Mouse (Mus musculus) MEL (cell line): ENCODE measurements around the gene Micall1. TPM values are rescaled to one million over a fixed set of nuclear protein-coding genes. Genes with fewer than 3 reads are reported as not detected.

Experiments
- DNase-seq: peaks from one replicate; pipeline ENCODE4 v3.0.0; 2011; ENCODE audit warnings: low read depth, low spot score
- H3K27ac ChIP-seq: 2 replicates; pipeline ENCODE4 v1.5.1; 2012; ENCODE audit warnings: low read depth, mild to moderate bottlenecking, control low read depth, low read length, moderate library complexity; ENCODE audit not compliant: control insufficient read depth
- H3K27me3 ChIP-seq, 2 experiments: fragments of 150-350 bp in 1 of 2; sonication (generic) in 1 of 2; 2 replicates each; pipeline ENCODE4 v1.6.1; 2012; ENCODE audit warnings: low read length in 2 of 2, mild to moderate bottlenecking in 2 of 2, improper control_type of control experiment in 1 of 2, moderate library complexity in 1 of 2; ENCODE audit not compliant: insufficient read depth in 2 of 2, control insufficient read depth in 1 of 2
- H3K36me3 ChIP-seq, 2 experiments: 2 replicates each; pipeline ENCODE4 v1.6.1; 2012 to 2014; ENCODE audit warnings: low read length in 2 of 2, improper control_type of control experiment in 1 of 2, inconsistent platforms in 1 of 2, mild to moderate bottlenecking in 1 of 2; ENCODE audit not compliant: insufficient read depth in 2 of 2, control insufficient read depth in 1 of 2
- H3K4me1 ChIP-seq, 2 experiments: fragments of 150-350 bp in 1 of 2; sonication (generic) in 1 of 2; 2 replicates each; pipeline ENCODE4 v1.6.1; 2012; ENCODE audit warnings: low read length in 2 of 2, improper control_type of control experiment in 1 of 2, mild to moderate bottlenecking in 1 of 2; ENCODE audit not compliant: insufficient read depth in 2 of 2, control insufficient read depth in 1 of 2
- H3K4me3 ChIP-seq, 2 experiments: fragments of 150-350 bp in 1 of 2; sonication (generic) in 1 of 2; 2 replicates each; pipeline ENCODE4 v1.5.1; 2012; ENCODE audit warnings: low read depth in 2 of 2, low read length in 2 of 2, mild to moderate bottlenecking in 2 of 2, moderate library complexity in 2 of 2, control low read depth in 1 of 2, improper control_type of control experiment in 1 of 2; ENCODE audit not compliant: control insufficient read depth in 1 of 2, insufficient read depth in 1 of 2
- H3K79me2 ChIP-seq: 2 replicates; pipeline ENCODE4 v1.6.1; 2012; ENCODE audit warnings: mild to moderate bottlenecking, low read length, moderate library complexity; ENCODE audit not compliant: control insufficient read depth, poor library complexity, insufficient read depth
- H3K9ac ChIP-seq: 2 replicates; pipeline ENCODE4 v1.6.1; 2012; ENCODE audit warnings: low read depth, mild to moderate bottlenecking, control low read depth, low read length, moderate library complexity; ENCODE audit not compliant: control insufficient read depth, poor library complexity, severe bottlenecking
- H3K9me3 ChIP-seq: fragments of 150-350 bp; sonication (generic); replicated peaks from 2 replicates; pipeline ENCODE4 v1.6.1; 2012; ENCODE audit warnings: mild to moderate bottlenecking, low read length, improper control_type of control experiment, moderate library complexity; ENCODE audit not compliant: insufficient read depth
- BHLHE40 ChIP-seq: IDR thresholded peaks from 2 replicates; pipeline ENCODE4 v1.6.1; 2012; ENCODE audit warnings: low read depth, mild to moderate bottlenecking, inconsistent platforms, low read length, improper control_type of control experiment, borderline replicate concordance
- CHD2 ChIP-seq: IDR thresholded peaks from 2 replicates; pipeline ENCODE4 v1.6.1; 2011; ENCODE audit warnings: low read length, improper control_type of control experiment
- E2F4 ChIP-seq: IDR thresholded peaks from 2 replicates; pipeline ENCODE4 v1.6.1; 2011; ENCODE audit warnings: low read depth, low read length, improper control_type of control experiment, borderline replicate concordance
- ELF1 ChIP-seq: IDR thresholded peaks from 2 replicates; pipeline ENCODE4 v1.6.1; 2014; ENCODE audit warnings: low read depth, mild to moderate bottlenecking, inconsistent platforms, low read length, improper control_type of control experiment, moderate library complexity
- EP300 ChIP-seq, 2 experiments: IDR thresholded peaks; 2 replicates each; pipeline ENCODE4 v1.6.1; 2011; ENCODE audit warnings: improper control_type of control experiment in 2 of 2, low read length in 2 of 2, low read depth in 1 of 2, mild to moderate bottlenecking in 1 of 2
- HCFC1 ChIP-seq: IDR thresholded peaks from 2 replicates; pipeline ENCODE4 v1.6.1; 2012; ENCODE audit warnings: low read depth, mild to moderate bottlenecking, inconsistent platforms, low read length, improper control_type of control experiment, moderate library complexity
- JUND ChIP-seq: IDR thresholded peaks from 2 replicates; pipeline ENCODE4 v1.6.1; 2011; ENCODE audit warnings: low read depth, mild to moderate bottlenecking, improper control_type of control experiment, low read length
- MAZ ChIP-seq: IDR thresholded peaks from 2 replicates; pipeline ENCODE4 v1.6.1; 2012; ENCODE audit warnings: low read depth, mild to moderate bottlenecking, inconsistent platforms, low read length, improper control_type of control experiment
- MEF2A ChIP-seq: IDR thresholded peaks from 2 replicates; pipeline ENCODE4 v1.6.1; 2014; ENCODE audit warnings: low read depth, mild to moderate bottlenecking, inconsistent platforms, low read length, improper control_type of control experiment; ENCODE audit not compliant: poor library complexity, insufficient replicate concordance, severe bottlenecking; ENCODE audit errors: extremely low read depth
- MYC ChIP-seq: IDR thresholded peaks from 2 replicates; pipeline ENCODE4 v1.6.1; 2011; ENCODE audit warnings: low read depth, mild to moderate bottlenecking, low read length, improper control_type of control experiment, moderate library complexity
- NELFE ChIP-seq: IDR thresholded peaks from 2 replicates; pipeline ENCODE4 v1.6.1; 2011; ENCODE audit warnings: low read depth, low read length, improper control_type of control experiment
- NRF1 ChIP-seq: IDR thresholded peaks from 2 replicates; pipeline ENCODE4 v1.6.1; 2014; ENCODE audit warnings: low read depth, mild to moderate bottlenecking, inconsistent platforms, low read length, improper control_type of control experiment, moderate library complexity; ENCODE audit not compliant: poor library complexity, insufficient read depth, severe bottlenecking
- POLR2AphosphoS2 ChIP-seq: IDR thresholded peaks from 2 replicates; pipeline ENCODE4 v1.6.1; 2011; ENCODE audit warnings: low read length, improper control_type of control experiment
- SIN3A ChIP-seq: IDR thresholded peaks from 2 replicates; pipeline ENCODE4 v1.6.1; 2012; ENCODE audit warnings: low read length, improper control_type of control experiment, inconsistent platforms
- USF1 ChIP-seq: IDR thresholded peaks from 2 replicates; pipeline ENCODE4 v1.6.1; 2014; ENCODE audit warnings: low read depth, mild to moderate bottlenecking, inconsistent platforms, low read length, improper control_type of control experiment, moderate library complexity
- USF2 ChIP-seq, 2 experiments: IDR thresholded peaks; 2 replicates each; pipeline ENCODE4 v1.6.1; 2011 to 2012; ENCODE audit warnings: improper control_type of control experiment in 2 of 2, low read length in 2 of 2, borderline replicate concordance in 1 of 2, inconsistent platforms in 1 of 2, low read depth in 1 of 2, mild to moderate bottlenecking in 1 of 2; ENCODE audit not compliant: insufficient read depth in 1 of 2
- polyA plus RNA-seq, 2 experiments: library from polyadenylated mRNA; stranded (reverse) in 1 of 2; unstranded in 1 of 2; fragments of >175 nt in 1 of 2; fragments of >200 nt in 1 of 2; gene quantifications; 2 replicates each; pipeline versions ENCODE4 v1.2.1 to v1.2.4; 2012; ENCODE audit warnings: low replicate concordance in 2 of 2, low read depth in 1 of 2; ENCODE audit not compliant: insufficient read length in 2 of 2, insufficient read depth in 1 of 2, missing spikeins in 1 of 2
- total RNA-seq: library from RNA; depleted of rRNA; stranded (reverse); fragments of 300-350 nt; gene quantifications from 2 replicates; pipeline ENCODE4 v1.2.3, GENCODE M21; 2012

Micall1 gene
- total and polyA plus RNA-seq, 3 experiments = 4.8 to 13.5 TPM; not detected in 1

DNA sequence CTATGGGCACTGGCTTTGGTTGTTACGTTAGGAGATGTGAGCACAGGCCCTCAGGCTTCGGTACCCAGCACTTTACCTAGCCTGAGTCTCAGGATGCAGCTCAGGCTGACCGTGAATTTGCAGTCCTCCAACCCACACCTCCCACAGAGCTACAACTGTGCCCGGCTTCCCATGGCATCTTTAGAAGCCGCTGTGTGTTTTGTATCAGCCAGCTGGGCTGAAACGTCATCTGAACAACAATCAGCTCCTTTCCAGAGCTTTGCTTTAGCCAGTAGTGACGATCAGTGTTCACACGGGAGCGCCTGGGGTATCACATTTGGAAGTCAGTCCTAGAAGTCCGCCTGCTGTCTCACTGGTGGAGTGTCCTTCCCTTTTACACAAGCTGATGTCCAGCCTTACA, 5.4 kb upstream of the Micall1 start:
- Histone ChIP-seq H3K79me2 (no peaks in the 10 kb centered on the region), H3K9ac (no peak overlapping the region), H3K9me3 (no peaks in the 10 kb centered on the region), H3K27ac (no peak overlapping the region), H3K36me3 (0 out of 4 replicates have a peak, but pooled peaks cover 0 to 3% of the 10 kb centered on the region in 2 experiments), H3K4me1 (peaks cover 0 to 2% of the 10 kb centered on the region in 2 experiments; a peak in 1 of 4 replicates), H3K4me3 (no peak overlapping the region), H3K27me3 (no peaks in the 10 kb centered on the region)
- DNase-seq = no peak
- TF ChIP-seq SIN3A (no peak), ELF1 (no peak), BHLHE40 (no peak), EP300 (IDR thresholded peaks at IDR 0.05; ENCODE audit: low read depth in 1 of 2, low read length in 2 of 2) (no peak), MYC (no peak), USF2 (IDR thresholded peaks at IDR 0.05; ENCODE audit: borderline replicate concordance in 1 of 2, insufficient read depth in 1 of 2, low read depth in 1 of 2, low read length in 2 of 2) (no peak), USF1 (no peak), E2F4 (no peak), POLR2AphosphoS2 (no peak), NELFE (no peak)

DNA sequence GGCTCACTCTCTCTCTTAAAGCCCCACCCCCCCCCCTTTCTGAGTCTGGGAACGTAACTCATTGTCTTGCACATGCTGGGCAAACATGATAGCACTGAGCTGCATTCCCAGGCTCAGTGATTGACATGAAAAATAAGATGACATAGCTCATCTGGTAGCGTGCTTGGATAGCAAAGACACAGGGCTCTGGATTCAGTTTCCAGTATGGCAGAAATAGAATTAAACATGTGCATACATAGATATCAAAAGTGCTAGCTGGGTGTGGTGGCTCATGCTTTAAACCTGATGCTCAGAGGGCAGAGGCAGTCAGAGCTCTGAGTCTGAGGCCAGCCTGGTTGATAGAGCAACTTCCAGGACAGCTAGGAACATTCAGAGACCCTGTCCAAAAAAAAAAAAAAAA, 2.9 kb upstream of the Micall1 start:
- peaks cover 0 to 6% of the 10 kb centered on the region in 2 experiments; a peak in 2 of 4 replicates for H3K36me3 ChIP-seq
- no peak overlapping the region for H3K27ac ChIP-seq
- no peaks in the 10 kb centered on the region for H3K9me3 ChIP-seq
- peaks cover 3 to 8% of the 10 kb centered on the region in 2 experiments; a peak in 3 of 4 replicates for H3K4me1 ChIP-seq
- no peaks in the 10 kb centered on the region for H3K27me3 ChIP-seq
- H3K79me2 ChIP-seq = no peaks in the 10 kb centered on the region; the same call in 1 of the 2 replicates
- TF ChIP-seq USF1 (no peak), CHD2 (no peak), NRF1 (no peak), BHLHE40 (no peak), MEF2A (no peak)
- no peak for DNase-seq
- H3K4me3 ChIP-seq = no peak overlapping the region
- H3K9ac ChIP-seq = no peak overlapping the region

DNA sequence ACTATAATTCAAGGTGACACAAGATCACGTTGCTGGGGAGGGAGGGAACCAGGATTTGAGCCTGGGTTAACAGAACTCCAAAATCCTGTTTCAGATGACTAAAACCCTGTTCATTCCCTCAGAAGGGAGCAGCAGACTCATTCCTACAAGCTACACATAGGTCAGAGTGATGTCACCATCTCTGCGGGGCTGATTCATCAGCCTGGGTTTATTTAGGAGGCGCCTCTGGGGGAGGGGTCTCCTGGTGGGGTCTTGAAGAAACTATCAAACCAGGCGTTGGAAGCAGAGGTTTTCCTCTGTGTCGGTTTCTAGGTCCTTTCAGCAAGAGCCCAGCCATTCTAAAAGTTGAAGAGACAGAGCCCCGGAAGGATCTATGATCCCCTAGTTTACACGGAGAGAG, 732 bp upstream of the Micall1 start:
- TF ChIP-seq HCFC1 (no peak), JUND (no peak), MAZ (no peak)
- no peaks in the 10 kb centered on the region for H3K9me3 ChIP-seq
- DNase-seq = no peak
- H3K36me3 ChIP-seq = peaks cover 0 to 6% of the 10 kb centered on the region in 2 experiments; a peak in 2 of 4 replicates
- peaks cover 3 to 8% of the 10 kb centered on the region in 2 experiments; a peak in 3 of 4 replicates for H3K4me1 ChIP-seq
- peak overlapping the region; percentile 26; the same call in 1 of the 2 replicates for H3K27ac ChIP-seq
- no peaks in the 10 kb centered on the region; the same call in 1 of the 2 replicates for H3K79me2 ChIP-seq
- peak overlapping the region; percentile 76 to 80 for H3K4me3 ChIP-seq
- peak overlapping the region; percentile 91 for H3K9ac ChIP-seq
- no peaks in the 10 kb centered on the region for H3K27me3 ChIP-seq
